Mouse (Mus musculus) neutrophil, adult 5-6 weeks (primary cell): ENCODE data around the gene Tmem204. TPM values are rescaled to one million over a fixed set of nuclear protein-coding genes. Genes with fewer than 3 reads are reported as not detected.

Experiments
- ATAC-seq: fragments of 151-379, 151-347 bp; 2 replicates; pipeline ENCODE4 v1.8.0; 2017; ENCODE audit warnings: mild to moderate bottlenecking, moderate TSS enrichment; ENCODE audit not compliant: insufficient number of reproducible peaks, poor library complexity, low FRiP score, severe bottlenecking; ENCODE audit errors: extremely low read depth
- total RNA-seq: library from RNA; stranded (forward); fragments of 200-1000 nt; gene quantifications from 2 replicates; pipeline ENCODE4 v1.2.3, GENCODE M21; 2017

Gene Tmem204
- total RNA-seq, 1 experiment from 2014 or later, result not detected

- ATAC-seq, result no peak
These were observed 7.1 kb upstream of the Tmem204 start for GRCm38 (mm10) chr17:25090450-25090849.

DNA sequence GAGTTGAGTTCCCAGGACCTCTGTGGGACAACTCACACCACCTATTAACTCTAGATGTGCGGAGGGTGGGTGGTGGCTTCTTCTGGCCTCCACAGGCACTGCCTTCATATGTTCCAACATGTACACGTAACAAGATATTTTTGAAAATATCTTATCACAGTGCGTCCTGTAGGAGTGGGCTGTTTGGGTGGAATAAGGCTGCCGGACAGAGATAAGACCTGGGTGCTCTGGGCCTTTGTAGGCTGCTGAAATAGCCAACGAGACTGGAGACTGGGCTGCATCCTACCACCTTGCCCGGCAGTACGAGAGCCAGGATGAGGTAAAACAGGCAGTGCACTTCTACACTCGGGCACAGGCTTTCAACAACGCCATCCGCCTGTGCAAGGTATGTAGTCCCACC is 5.8 kb upstream of the Tmem204 start:
- ATAC-seq, result no peak

DNA sequence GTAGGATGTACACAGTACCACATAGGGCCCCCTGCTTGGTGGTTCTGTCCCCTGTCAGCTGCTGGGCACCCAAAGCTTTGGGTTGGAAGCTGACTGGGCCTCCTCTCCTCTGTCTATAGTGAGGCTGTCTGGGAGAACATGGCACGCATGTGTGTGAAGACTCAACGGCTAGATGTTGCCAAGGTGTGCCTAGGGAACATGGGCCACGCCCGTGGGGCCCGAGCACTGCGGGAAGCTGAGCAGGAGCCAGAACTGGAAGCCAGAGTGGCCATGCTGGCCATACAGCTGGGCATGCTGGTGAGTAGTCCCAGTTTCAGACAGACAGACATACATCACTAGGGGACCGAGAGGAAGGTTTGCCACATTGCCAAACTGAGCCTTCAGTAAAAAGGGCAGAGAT is 3.3 kb upstream of the Tmem204 start:
- ATAC-seq, result no peak

- no peak for ATAC-seq
These were observed 1.5 kb upstream of the Tmem204 start for GRCm38 (mm10) chr17:25084835-25085385.

- ATAC-seq, result no peak
These were observed 504 bp downstream of the Tmem204 start for GRCm38 (mm10) chr17:25082887-25083286.

DNA sequence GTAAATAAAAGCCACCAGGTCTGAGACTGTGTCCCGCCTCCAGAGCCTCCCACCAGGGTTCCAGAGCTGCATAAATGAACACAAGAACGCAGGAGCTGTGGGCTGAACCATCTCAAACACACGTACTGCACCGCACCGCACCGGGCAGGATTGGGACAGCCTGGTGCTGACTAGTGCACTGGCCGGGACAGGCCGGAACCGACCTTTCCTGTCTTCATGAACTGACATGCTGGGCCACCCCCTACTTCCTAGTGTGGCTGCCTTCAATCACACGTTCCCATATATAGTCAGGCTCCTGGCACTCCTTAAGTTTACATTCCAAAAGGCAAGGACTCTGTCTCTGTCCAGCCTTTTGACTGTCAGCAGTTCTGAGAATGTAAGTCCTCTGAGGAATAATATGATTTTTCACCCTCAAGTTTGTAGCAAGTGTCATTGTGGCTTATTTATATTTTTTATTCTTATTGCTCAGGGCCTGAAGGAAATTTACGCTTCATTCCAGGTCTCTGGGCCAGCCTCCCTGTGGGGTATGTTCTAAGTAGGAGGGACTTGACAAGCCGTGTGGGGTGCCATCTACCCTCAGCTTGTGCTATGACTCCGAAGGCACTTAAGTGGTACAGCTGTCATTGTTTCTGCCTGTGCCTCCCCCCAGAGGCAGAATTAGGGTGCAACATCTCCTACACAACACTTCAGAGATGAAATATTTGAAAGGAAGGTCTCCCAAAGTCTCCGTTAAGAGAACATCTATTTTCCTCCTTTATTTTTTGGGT is 1.1 kb downstream of the Tmem204 start:
- no peak for ATAC-seq

DNA sequence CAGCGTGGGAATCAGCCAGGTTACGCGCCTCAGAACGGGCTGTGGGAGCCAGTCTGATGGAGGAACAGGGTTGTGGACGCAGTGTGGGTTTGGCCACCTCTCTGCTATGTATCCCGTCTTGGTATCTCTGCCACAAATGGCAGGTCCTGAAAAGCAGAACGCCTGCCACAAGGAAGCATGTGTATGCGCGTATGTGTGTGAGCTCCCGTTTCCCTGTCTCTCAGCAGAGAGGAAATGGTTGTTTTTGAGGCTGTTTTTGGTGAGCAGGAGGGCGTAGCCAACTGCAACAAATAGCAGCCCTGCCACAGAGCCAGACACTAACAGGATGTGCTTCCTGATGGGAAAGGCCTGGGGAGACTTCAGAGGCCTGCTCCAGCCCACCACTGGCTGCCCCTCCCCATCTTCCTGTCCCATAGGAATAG is 2.4 kb downstream of the Tmem204 start:
- no peak for ATAC-seq

- ATAC-seq, result no peak
These were observed 3.2 kb downstream of the Tmem204 start for GRCm38 (mm10) chr17:25080210-25080609.

DNA sequence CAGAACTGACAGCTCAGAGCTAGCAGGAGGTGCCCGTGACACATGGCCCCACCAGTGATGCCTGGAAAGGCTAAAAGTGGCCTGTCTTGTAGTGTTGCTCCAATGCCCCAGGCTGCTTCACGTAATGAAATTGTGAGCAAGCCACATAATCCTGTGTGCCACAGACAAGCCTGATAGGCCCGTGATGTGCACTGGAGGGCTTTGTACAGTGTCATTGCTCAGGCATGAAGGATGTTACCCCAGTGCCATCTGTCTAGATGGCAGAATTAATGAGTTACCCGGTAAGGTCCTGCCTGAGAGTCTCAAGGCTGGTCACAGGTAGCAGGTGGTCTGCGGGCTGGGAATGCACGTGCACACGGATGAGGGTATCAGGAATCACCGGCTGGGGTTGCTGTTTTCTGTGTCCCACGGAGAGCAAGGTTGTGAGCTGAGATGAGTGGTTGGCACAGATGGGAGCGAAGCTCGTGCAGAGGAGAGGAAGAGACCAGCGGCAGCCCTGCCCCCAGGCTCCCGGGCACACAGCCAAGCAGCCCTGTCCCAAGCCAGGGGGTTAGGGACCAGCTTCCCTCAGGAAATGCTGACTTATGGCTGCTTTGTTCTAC is 5.5 kb downstream of the Tmem204 start:
- no peak for ATAC-seq

DNA sequence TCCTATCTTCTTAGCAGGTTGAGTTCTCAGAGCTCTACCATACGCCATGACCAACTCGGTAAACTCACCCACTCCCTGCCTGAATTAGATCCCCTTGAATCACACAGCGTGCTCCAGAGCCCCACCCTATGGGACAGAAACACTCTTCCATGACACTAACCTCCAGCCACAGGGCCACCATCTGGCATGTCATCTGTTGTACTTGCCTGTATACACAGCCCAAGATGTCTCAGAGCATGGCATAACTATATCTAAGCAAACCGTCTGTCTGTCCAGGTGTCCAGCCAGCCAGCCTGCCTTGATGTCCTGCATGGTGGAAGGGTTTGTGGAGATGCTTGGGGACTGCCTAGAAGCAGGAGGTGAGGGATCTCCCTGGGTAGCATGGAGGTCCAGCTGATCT is 6.5 kb downstream of the Tmem204 start:
- no peak for ATAC-seq

GRCm38 (mm10) chr17:25068690-25069089 is 14.7 kb downstream of the Tmem204 start:
- ATAC-seq, result no peak

GRCm38 (mm10) chr17:25067442-25067851 is 15.9 kb downstream of the Tmem204 start:
- ATAC-seq, result no peak

GRCm38 (mm10) chr17:25066595-25066994 is 16.8 kb downstream of the Tmem204 start:
- no peak for ATAC-seq

GRCm38 (mm10) chr17:25065189-25065588 is 18.2 kb downstream of the Tmem204 start:
- no peak for ATAC-seq

DNA sequence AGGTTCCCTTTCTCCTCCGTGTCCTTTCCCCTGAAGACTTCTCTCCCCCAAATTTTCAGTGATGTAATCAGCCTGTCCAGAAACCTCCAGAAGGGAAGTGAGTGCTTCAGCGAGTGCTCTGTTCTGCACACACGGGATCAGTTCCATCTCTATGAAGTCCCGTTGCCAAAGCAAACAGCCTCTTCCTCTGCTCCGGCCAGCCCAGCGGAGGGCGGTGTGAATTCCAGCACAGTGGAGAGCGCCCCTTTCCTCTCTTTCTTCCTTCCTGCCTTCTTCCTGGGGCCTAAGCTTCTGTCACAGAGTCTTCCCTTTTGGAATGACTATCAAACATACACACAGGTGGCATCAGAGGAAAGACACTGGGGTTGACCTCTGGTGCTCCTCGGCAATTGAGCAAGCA is 19.0 kb downstream of the Tmem204 start:
- no peak for ATAC-seq

DNA sequence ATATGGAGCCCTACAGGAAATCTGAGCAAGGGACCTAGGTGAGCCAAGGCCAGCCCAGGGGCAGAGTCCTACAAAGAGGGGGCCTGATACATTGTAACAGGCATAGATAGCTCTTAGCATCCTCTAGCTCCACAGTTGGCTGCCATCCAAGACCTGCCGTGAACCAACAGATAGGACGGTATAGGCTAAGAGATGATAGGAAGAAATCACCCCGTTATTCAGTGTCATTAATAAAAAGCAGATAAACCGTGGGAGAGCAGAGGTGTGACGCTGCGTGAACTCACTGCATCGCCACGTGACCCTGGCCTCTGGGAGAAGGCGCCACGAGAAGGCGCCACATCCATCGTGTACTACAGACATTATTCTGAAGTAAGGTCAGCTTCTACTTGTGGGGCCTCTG is 19.5 kb downstream of the Tmem204 start:
- no peak for ATAC-seq

- ATAC-seq, result no peak
These were observed 20.1 kb downstream of the Tmem204 start for GRCm38 (mm10) chr17:25063261-25063660.

DNA sequence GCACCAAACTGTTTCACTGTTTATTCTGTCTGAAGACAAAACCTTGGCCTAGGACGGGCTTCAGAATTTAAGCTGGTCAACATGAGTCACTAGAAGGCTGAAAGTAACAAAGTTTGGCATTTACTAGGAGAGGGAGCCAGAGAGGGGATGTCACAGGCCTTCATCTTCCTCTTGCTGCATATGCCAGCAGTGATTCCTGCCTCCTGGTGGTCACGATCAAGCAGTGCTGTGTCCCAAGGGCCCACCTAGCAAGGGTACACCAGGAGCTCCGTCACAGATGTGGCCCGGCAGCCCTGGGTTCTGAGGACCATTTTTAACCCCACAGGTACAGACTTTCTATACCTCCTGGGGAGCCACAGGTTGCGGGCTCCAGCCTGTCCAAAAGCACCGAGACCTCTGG is 26.4 kb downstream of the Tmem204 start:
- ATAC-seq, result no peak

DNA sequence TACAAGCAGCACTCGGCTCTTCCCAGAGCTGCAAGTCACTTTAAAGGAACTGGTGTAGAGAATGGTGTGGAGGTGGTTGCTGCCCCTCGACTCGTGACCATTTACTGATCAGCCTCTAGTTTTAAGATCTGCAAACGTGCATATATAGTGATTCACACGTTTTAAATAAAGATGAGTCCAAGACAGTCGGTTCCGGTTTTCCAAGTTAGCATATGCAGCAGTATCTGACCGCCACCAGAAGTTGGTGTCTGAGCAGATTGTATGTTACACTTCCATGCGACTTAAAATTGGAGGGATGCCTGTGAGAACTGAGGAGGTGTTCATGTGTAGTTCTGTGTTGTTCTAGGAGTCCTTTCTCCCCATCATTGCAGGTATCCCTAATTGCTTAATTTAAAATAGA is 30.1 kb downstream of the Tmem204 start:
- no peak for ATAC-seq

- ATAC-seq, result 0 out of 2 replicates have a peak, but pooled peaks have one; percentile 29
These were observed 36.2 kb downstream of the Tmem204 start for GRCm38 (mm10) chr17:25047143-25047542.
